Mouse (Mus musculus): ENCODE measurements around the gene Snx9. TPM values are rescaled to one million over a fixed set of nuclear protein-coding genes. Genes with fewer than 3 reads are reported as not detected.

Gene Snx9
- total RNA-seq, 2 experiments from 2014 or later = 45.3 TPM

GRCm38 (mm10) chr17:5914217-5914616 lies 73.1 kb downstream of the Snx9 start:
- DNase-seq (ENCODE audit: low spot score in 2 of 2) = no peak

- DNase-seq (ENCODE audit: low spot score in 2 of 2) = no peak
Observed at GRCm38 (mm10) chr17:5921954-5922353, 80.8 kb downstream of the Snx9 start.

- no peak for DNase-seq (ENCODE audit: low spot score in 2 of 2)
Observed at GRCm38 (mm10) chr17:5923281-5923680, 82.2 kb downstream of the Snx9 start.

- DNase-seq (ENCODE audit: low spot score in 2 of 2) = no peak
Observed at GRCm38 (mm10) chr17:5924238-5924637, 83.1 kb downstream of the Snx9 start.

- DNase-seq (ENCODE audit: low spot score in 2 of 2) = no peak
Observed at GRCm38 (mm10) chr17:5926710-5927109, 85.6 kb downstream of the Snx9 start.

- DNase-seq (ENCODE audit: low spot score in 2 of 2) = no peak
Observed at GRCm38 (mm10) chr17:5929031-5929430, 87.9 kb downstream of the Snx9 start.

GRCm38 (mm10) chr17:5932161-5932560 lies 91.0 kb downstream of the Snx9 start:
- DNase-seq (ENCODE audit: low spot score in 2 of 2) = no peak

GRCm38 (mm10) chr17:5934554-5935324 lies 93.6 kb downstream of the Snx9 start:
- DNase-seq (ENCODE audit: low spot score in 2 of 2) = peak; percentile 69 to 74

GRCm38 (mm10) chr17:5935680-5936079 lies 94.6 kb downstream of the Snx9 start:
- no peak for DNase-seq (ENCODE audit: low spot score in 2 of 2)

- no peak for DNase-seq (ENCODE audit: low spot score in 2 of 2)
Observed at GRCm38 (mm10) chr17:5936276-5936675, 95.1 kb downstream of the Snx9 start.

- DNase-seq (ENCODE audit: low spot score in 2 of 2) = no peak
Observed at GRCm38 (mm10) chr17:5937441-5937840, 96.3 kb downstream of the Snx9 start.

- DNase-seq (ENCODE audit: low spot score in 2 of 2) = no peak
Observed at GRCm38 (mm10) chr17:5939871-5940270, 98.7 kb downstream of the Snx9 start.

GRCm38 (mm10) chr17:5940792-5941191 lies 99.7 kb downstream of the Snx9 start:
- DNase-seq (ENCODE audit: low spot score in 2 of 2) = peak; percentile 79 to 85

GRCm38 (mm10) chr17:5941230-5942043 lies 100.3 kb downstream of the Snx9 start, which contains the start of gene Synj2:
Gene Synj2 (plus strand): TSS chr17:5941280.
- DNase-seq (ENCODE audit: low spot score in 2 of 2) = peak; percentile 63 to 67

- DNase-seq (ENCODE audit: low spot score in 2 of 2) = no peak
Observed at GRCm38 (mm10) chr17:5942156-5942555, 101.0 kb downstream of the Snx9 start.

- DNase-seq (ENCODE audit: low spot score in 2 of 2) = no peak
Observed at GRCm38 (mm10) chr17:5943053-5943452, 101.9 kb downstream of the Snx9 start.

- DNase-seq (ENCODE audit: low spot score in 2 of 2) = no peak
Observed at GRCm38 (mm10) chr17:5947039-5947438, 105.9 kb downstream of the Snx9 start.

- DNase-seq (ENCODE audit: low spot score in 2 of 2) = no peak
Observed at GRCm38 (mm10) chr17:5952455-5952854, 111.3 kb downstream of the Snx9 start.

GRCm38 (mm10) chr17:5956350-5957000 lies 115.3 kb downstream of the Snx9 start:
- no peak for DNase-seq (ENCODE audit: low spot score in 2 of 2)

- no peak for DNase-seq (ENCODE audit: low spot score in 2 of 2)
Observed at GRCm38 (mm10) chr17:5957097-5957496, 116.0 kb downstream of the Snx9 start.

GRCm38 (mm10) chr17:5958229-5958628 lies 117.1 kb downstream of the Snx9 start:
- no peak for DNase-seq (ENCODE audit: low spot score in 2 of 2)

- no peak for DNase-seq (ENCODE audit: low spot score in 2 of 2)
Observed at GRCm38 (mm10) chr17:5958636-5959035, 117.5 kb downstream of the Snx9 start.

All from adrenal gland, adult 18-20 months (tissue).